In genomic region chr5:97935140-97936129, GRCm38 (mm10) we compare ENCODE assay signal across 8 mouse cellular contexts.
DNase-seq lines count a peak whose midpoint lies in the region; ATAC-seq and TF ChIP-seq lines count a peak whose summit lies in the region.

No protein-coding gene starts in this region.

- no peaks in the 10 kb centered on the region for H3K36me3 ChIP-seq in E14TG2a.4 (ENCODE audit: insufficient read depth, low read length)
- H3K36me3 ChIP-seq in embryonic facial prominence, embryonic 13.5 days, result no peaks in the 10 kb centered on the region
- H3K36me3 ChIP-seq in hindbrain, embryonic 14.5 days (replicated peaks; ENCODE audit: control insufficient read depth, insufficient read depth), result no peaks in the 10 kb centered on the region
- peaks cover 33% of the 10 kb centered on the region for H3K36me3 ChIP-seq in small intestine, adult 2 months (ENCODE audit: control insufficient read depth, insufficient read depth, low read length)

- TF ChIP-seq CTCF in E14TG2a.4 (conservative IDR thresholded peaks at IDR 0.05; ENCODE audit: low read length), result no peak
- TF ChIP-seq CTCF in small intestine, adult 2 months (IDR thresholded peaks at IDR 0.05; ENCODE audit: extremely low read depth, insufficient read length, insufficient replicate concordance, low read depth, low read length), result peak; percentile 11; the same call in 1 of the 2 replicates

- H3K9me3 ChIP-seq in E14TG2a.4 (ENCODE audit: low read length), result no peaks in the 10 kb centered on the region
- H3K9me3 ChIP-seq in embryonic facial prominence, embryonic 13.5 days, result no peaks in the 10 kb centered on the region
- no peaks in the 10 kb centered on the region for H3K9me3 ChIP-seq in hindbrain, embryonic 14.5 days (ENCODE audit: control insufficient read depth, low read length)

- peak overlapping the region; percentile 93 for H3K4me2 ChIP-seq in embryonic facial prominence, embryonic 13.5 days
- H3K4me2 ChIP-seq in hindbrain, embryonic 14.5 days (replicated peaks), result peak overlapping the region; percentile 97

- peak; percentile 47 for DNase-seq in adrenal gland, adult 2 months
- DNase-seq in hindbrain, embryonic 14.5 days (ENCODE audit: low spot score), result peak; percentile 54
- DNase-seq in left cerebral cortex, postnatal 25 days (ENCODE audit: low spot score in 2 of 2), result peak; percentile 39 to 49
- DNase-seq in mesoderm, embryonic 11.5 days (ENCODE audit: low read depth, low spot score), result peak; percentile 48

- WGBS in embryonic facial prominence, embryonic 13.5 days, result 4% methylated on average over 55 of the region's 56 CpGs
- WGBS in hindbrain, embryonic 14.5 days, result 3% methylated on average over 56 of the region's 56 CpGs
- WGBS in small intestine, adult 2 months, result 26% methylated on average over 56 of the region's 56 CpGs

- no peak for ATAC-seq in embryonic facial prominence, embryonic 13.5 days (ENCODE audit: insufficient number of reproducible peaks, insufficient read depth, low FRiP score, low TSS enrichment, low read depth)
- peak; percentile 83 for ATAC-seq in hindbrain, embryonic 14.5 days (ENCODE audit: low FRiP score)
- no peak for ATAC-seq in megakaryocyte, adult 5-6 weeks (ENCODE audit: poor library complexity, severe bottlenecking)

- peak overlapping the region; percentile 79 for H3K4me3 ChIP-seq in E14TG2a.4 (replicated peaks; ENCODE audit: low read length)
- H3K4me3 ChIP-seq in embryonic facial prominence, embryonic 13.5 days, result peak overlapping the region; percentile 56
- peak overlapping the region; percentile 50 for H3K4me3 ChIP-seq in hindbrain, embryonic 14.5 days (replicated peaks; ENCODE audit: low read length)
- H3K4me3 ChIP-seq in small intestine, adult 2 months (ENCODE audit: low read depth, low read length), result peak overlapping the region; percentile 50

- peaks cover 3% of the 10 kb centered on the region; the same call in 1 of the 2 replicates for H3K4me1 ChIP-seq in E14TG2a.4 (replicated peaks; ENCODE audit: low read depth, low read length)
- H3K4me1 ChIP-seq in embryonic facial prominence, embryonic 13.5 days, result peaks cover 13% of the 10 kb centered on the region
- H3K4me1 ChIP-seq in hindbrain, embryonic 14.5 days (replicated peaks; ENCODE audit: control insufficient read depth, insufficient read depth, low read length), result peaks cover 9% of the 10 kb centered on the region
- H3K4me1 ChIP-seq in small intestine, adult 2 months (ENCODE audit: control insufficient read depth, insufficient read depth, insufficient read length, low read length), result no peaks in the 10 kb centered on the region

- H3K9ac ChIP-seq in embryonic facial prominence, embryonic 13.5 days, result peak overlapping the region; percentile 68
- peak overlapping the region; percentile 61 for H3K9ac ChIP-seq in hindbrain, embryonic 14.5 days

- H3K27ac ChIP-seq in embryonic facial prominence, embryonic 13.5 days, result no peak overlapping the region
- 0 out of 2 replicates have a peak overlapping the region, but pooled peaks have one; percentile 32 for H3K27ac ChIP-seq in hindbrain, embryonic 14.5 days
- no peak overlapping the region for H3K27ac ChIP-seq in small intestine, adult 2 months (ENCODE audit: insufficient read depth, low read depth, low read length)

- TF ChIP-seq POLR2A in small intestine, adult 2 months (IDR thresholded peaks at IDR 0.05; ENCODE audit: low read depth, low read length), result no peak

- H3K27me3 ChIP-seq in E14TG2a.4 (ENCODE audit: insufficient read depth, low read length), result peaks cover 23% of the 10 kb centered on the region
- peaks cover 7% of the 10 kb centered on the region for H3K27me3 ChIP-seq in embryonic facial prominence, embryonic 13.5 days
- H3K27me3 ChIP-seq in hindbrain, embryonic 14.5 days (ENCODE audit: control insufficient read depth, insufficient read depth, low read length), result peaks cover 13% of the 10 kb centered on the region; the same call in 1 of the 2 replicates
- no peaks in the 10 kb centered on the region for H3K27me3 ChIP-seq in small intestine, adult 2 months (ENCODE audit: control insufficient read depth, insufficient read depth, low read length)

- intact Hi-C loops in left cerebral cortex, postnatal 25 days (cut with DNase I), result loop anchor here (10.0 kb wide), 1 partner anchor 249 kb away; no protein-coding TSS in a partner anchor
